Mouse (Mus musculus) induced T-regulatory cell, adult 2 months (primary cell): ENCODE data around the gene En2.

Experiments
- DNase-seq: peaks from one replicate; pipeline ENCODE4 v3.0.0-alpha.2; 2012; ENCODE audit warnings: low read depth

Gene En2

GRCm38 (mm10) chr5:28178322-28178721 is 12.8 kb downstream of the En2 start:
- no peak for DNase-seq

GRCm38 (mm10) chr5:28179237-28179790 is 13.8 kb downstream of the En2 start:
- DNase-seq: no peak

- DNase-seq: no peak
Measured at GRCm38 (mm10) chr5:28191201-28192098, 26.0 kb downstream of the En2 start.

- DNase-seq: no peak
Measured at GRCm38 (mm10) chr5:28192099-28192454, 26.6 kb downstream of the En2 start.

GRCm38 (mm10) chr5:28195473-28195872 is 30.0 kb downstream of the En2 start:
- DNase-seq: no peak

GRCm38 (mm10) chr5:28199089-28199873 is 33.8 kb downstream of the En2 start:
- DNase-seq: no peak

GRCm38 (mm10) chr5:28203086-28203485 is 37.6 kb downstream of the En2 start:
- no peak for DNase-seq

- no peak for DNase-seq
Measured at GRCm38 (mm10) chr5:28204678-28205077, 39.2 kb downstream of the En2 start.

- no peak for DNase-seq
Measured at GRCm38 (mm10) chr5:28206448-28206847, 41.0 kb downstream of the En2 start.

- DNase-seq: no peak
Measured at GRCm38 (mm10) chr5:28207043-28207442, 41.5 kb downstream of the En2 start.

- no peak for DNase-seq
Measured at GRCm38 (mm10) chr5:28208726-28209520, 43.4 kb downstream of the En2 start.

GRCm38 (mm10) chr5:28209549-28210431 is 44.3 kb downstream of the En2 start:
- DNase-seq: peak; percentile 5

GRCm38 (mm10) chr5:28210591-28211550 is 45.4 kb downstream of the En2 start:
- peak; percentile 3 for DNase-seq

- DNase-seq: no peak
Measured at GRCm38 (mm10) chr5:28211651-28212310, 46.3 kb downstream of the En2 start.

GRCm38 (mm10) chr5:28213441-28213840 is 47.9 kb downstream of the En2 start:
- no peak for DNase-seq

- no peak for DNase-seq
Measured at GRCm38 (mm10) chr5:28219596-28219995, 54.1 kb downstream of the En2 start.
